Mouse (Mus musculus): ENCODE results near the gene Glp1r. TPM values are rescaled to one million over a fixed set of nuclear protein-coding genes. Genes with fewer than 3 reads are reported as not detected.
A peak's percentile ranks its signal among the peaks of the same experiment; 100 is the strongest.

Gene Glp1r
- under 1 TPM in 1 of 2 experiments, not detected in 1; 0.10 TPM for total RNA-seq (2021)
- long read RNA-seq, experiment 1 = 0 reads
- long read RNA-seq, experiment 2 = 0 reads

GRCm38 (mm10) chr17:30901627-30902026 lies at the start of gene Glp1r:
Glp1r (plus strand) TSS chr17:30901817.
- no peak for DNase-seq (ENCODE audit: low spot score in 2 of 2)

GRCm38 (mm10) chr17:30852345-30852744 lies 49.3 kb upstream of the Glp1r start:
- DNase-seq (ENCODE audit: low spot score in 2 of 2) = no peak

- no peak for DNase-seq (ENCODE audit: low spot score in 2 of 2)
Measured at GRCm38 (mm10) chr17:30857347-30857746, 44.3 kb upstream of the Glp1r start.

GRCm38 (mm10) chr17:30858586-30859259 lies 42.9 kb upstream of the Glp1r start:
- DNase-seq (ENCODE audit: low spot score in 2 of 2) = no peak

GRCm38 (mm10) chr17:30859989-30860585 lies 41.5 kb upstream of the Glp1r start:
- no peak for DNase-seq (ENCODE audit: low spot score in 2 of 2)

GRCm38 (mm10) chr17:30860606-30861005 lies 41.0 kb upstream of the Glp1r start:
- DNase-seq (ENCODE audit: low spot score in 2 of 2) = no peak

- DNase-seq (ENCODE audit: low spot score in 2 of 2) = no peak
Measured at GRCm38 (mm10) chr17:30866281-30866680, 35.3 kb upstream of the Glp1r start.

- DNase-seq (ENCODE audit: low spot score in 2 of 2) = no peak
Measured at GRCm38 (mm10) chr17:30866966-30867365, 34.7 kb upstream of the Glp1r start.

- DNase-seq (ENCODE audit: low spot score in 2 of 2) = no peak
Measured at GRCm38 (mm10) chr17:30871040-30871439, 30.6 kb upstream of the Glp1r start.

GRCm38 (mm10) chr17:30874276-30874675 lies 27.3 kb upstream of the Glp1r start:
- no peak for DNase-seq (ENCODE audit: low spot score in 2 of 2)

GRCm38 (mm10) chr17:30877456-30877855 lies 24.2 kb upstream of the Glp1r start:
- DNase-seq (ENCODE audit: low spot score in 2 of 2) = no peak

- no peak for DNase-seq (ENCODE audit: low spot score in 2 of 2)
Measured at GRCm38 (mm10) chr17:30878626-30879025, 23.0 kb upstream of the Glp1r start.

GRCm38 (mm10) chr17:30880391-30880790 lies 21.2 kb upstream of the Glp1r start:
- DNase-seq (ENCODE audit: low spot score in 2 of 2) = no peak

- DNase-seq (ENCODE audit: low spot score in 2 of 2) = no peak
Measured at GRCm38 (mm10) chr17:30881001-30881400, 20.6 kb upstream of the Glp1r start.

GRCm38 (mm10) chr17:30882206-30882605 lies 19.4 kb upstream of the Glp1r start:
- DNase-seq (ENCODE audit: low spot score in 2 of 2) = no peak

GRCm38 (mm10) chr17:30883534-30883933 lies 18.1 kb upstream of the Glp1r start:
- DNase-seq (ENCODE audit: low spot score in 2 of 2) = no peak

GRCm38 (mm10) chr17:30892086-30892485 lies 9.5 kb upstream of the Glp1r start:
- DNase-seq (ENCODE audit: low spot score in 2 of 2) = no peak

- no peak for DNase-seq (ENCODE audit: low spot score in 2 of 2)
Measured at GRCm38 (mm10) chr17:30892730-30893129, 8.9 kb upstream of the Glp1r start.

- no peak for DNase-seq (ENCODE audit: low spot score in 2 of 2)
Measured at GRCm38 (mm10) chr17:30897075-30897474, 4.5 kb upstream of the Glp1r start.

- no peak for DNase-seq (ENCODE audit: low spot score in 2 of 2)
Measured at GRCm38 (mm10) chr17:30904096-30904495, 2.5 kb downstream of the Glp1r start.

- no peak for DNase-seq (ENCODE audit: low spot score in 2 of 2)
Measured at GRCm38 (mm10) chr17:30907577-30907976, 6.0 kb downstream of the Glp1r start.

- peak; percentile 19 to 29 for DNase-seq (ENCODE audit: low spot score in 2 of 2)
Measured at GRCm38 (mm10) chr17:30910866-30911731, 9.5 kb downstream of the Glp1r start.
